Mouse (Mus musculus): Measurements from ENCODE around the gene Tmem222. TPM values are rescaled to one million over a fixed set of nuclear protein-coding genes. Genes with fewer than 3 reads are reported as not detected.
A peak's percentile ranks its signal among the peaks of the same experiment; 100 is the strongest.

Tmem222 gene
- polyA plus RNA-seq, 1 experiment = 58.0 TPM

DNA sequence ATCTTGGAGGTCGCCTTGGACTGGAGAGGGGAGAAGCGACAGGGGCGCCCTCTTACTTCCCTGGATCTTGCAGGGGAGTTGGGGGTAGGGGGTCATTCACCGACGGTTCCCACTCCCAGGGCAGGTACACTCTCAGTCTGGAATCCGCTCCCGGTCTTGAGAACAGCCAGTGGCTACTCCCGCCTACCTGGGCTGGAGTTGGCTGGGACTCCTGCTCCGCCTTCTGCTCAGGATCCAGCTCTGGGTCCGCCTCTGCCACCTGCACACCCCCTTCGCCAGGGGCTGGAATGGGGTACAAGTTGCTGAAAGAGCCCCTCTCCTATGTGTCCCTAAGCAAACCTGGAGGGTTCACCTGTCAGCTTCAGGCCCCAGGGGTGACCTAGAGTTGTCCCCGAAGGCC is 20.4 kb downstream of the Tmem222 start:
- H3K4me1 ChIP-seq (ENCODE audit: control insufficient read depth, insufficient read depth, insufficient read length) = no peaks in the 10 kb centered on the region; the same call in 1 of the 2 replicates
- H3K36me3 ChIP-seq (ENCODE audit: control insufficient read depth, insufficient read depth, low read length) = no peaks in the 10 kb centered on the region
- no peak overlapping the region for H3K4me3 ChIP-seq (ENCODE audit: extremely low read depth, insufficient read depth, insufficient read length)
- DNase-seq (ENCODE audit: low read depth in 1 of 2, low spot score in 2 of 2) = no peak
- WGBS = 94% methylated on average over 12 of the region's 12 CpGs
- H3K27me3 ChIP-seq (ENCODE audit: control insufficient read depth, insufficient read depth, low read length) = no peaks in the 10 kb centered on the region
- no peak overlapping the region for H3K27ac ChIP-seq (ENCODE audit: insufficient read depth, low read length)
- TF ChIP-seq POLR2A (IDR thresholded peaks at IDR 0.05; ENCODE audit: low read depth, low read length) (no peak), CTCF (IDR thresholded peaks at IDR 0.05; ENCODE audit: extremely low read depth, insufficient read depth, insufficient read length, insufficient replicate concordance) (no peak)

GRCm38 (mm10) chr4:133256820-133257219 is 20.8 kb downstream of the Tmem222 start:
- 93% methylated on average over 24 of the region's 24 CpGs for WGBS
- Histone ChIP-seq H3K27me3 (ENCODE audit: control insufficient read depth, insufficient read depth, low read length) (no peaks in the 10 kb centered on the region), H3K36me3 (ENCODE audit: control insufficient read depth, insufficient read depth, low read length) (no peaks in the 10 kb centered on the region), H3K27ac (ENCODE audit: insufficient read depth, low read length) (no peak overlapping the region), H3K4me1 (ENCODE audit: control insufficient read depth, insufficient read depth, insufficient read length) (no peaks in the 10 kb centered on the region; the same call in 1 of the 2 replicates), H3K4me3 (ENCODE audit: extremely low read depth, insufficient read depth, insufficient read length) (no peak overlapping the region)
- no peak for DNase-seq (ENCODE audit: low read depth in 1 of 2, low spot score in 2 of 2)
- TF ChIP-seq CTCF (IDR thresholded peaks at IDR 0.05; ENCODE audit: extremely low read depth, insufficient read depth, insufficient read length, insufficient replicate concordance) (no peak), POLR2A (IDR thresholded peaks at IDR 0.05; ENCODE audit: low read depth, low read length) (no peak)

- no peak for DNase-seq (ENCODE audit: low read depth in 1 of 2, low spot score in 2 of 2)
- TF ChIP-seq CTCF (IDR thresholded peaks at IDR 0.05; ENCODE audit: extremely low read depth, insufficient read depth, insufficient read length, insufficient replicate concordance) (no peak), POLR2A (IDR thresholded peaks at IDR 0.05; ENCODE audit: low read depth, low read length) (no peak)
- H3K36me3 ChIP-seq (ENCODE audit: control insufficient read depth, insufficient read depth, low read length) = no peaks in the 10 kb centered on the region
- no peak overlapping the region for H3K27ac ChIP-seq (ENCODE audit: insufficient read depth, low read length)
- WGBS = 92% methylated on average over 6 of the region's 6 CpGs
- peaks cover 2% of the 10 kb centered on the region; the same call in 1 of the 2 replicates for H3K4me1 ChIP-seq (ENCODE audit: control insufficient read depth, insufficient read depth, insufficient read length)
- H3K27me3 ChIP-seq (ENCODE audit: control insufficient read depth, insufficient read depth, low read length) = peaks cover 3% of the 10 kb centered on the region; the same call in 1 of the 2 replicates
- H3K4me3 ChIP-seq (ENCODE audit: extremely low read depth, insufficient read depth, insufficient read length) = no peak overlapping the region
Measured at GRCm38 (mm10) chr4:133255392-133255791, 22.2 kb downstream of the Tmem222 start.

GRCm38 (mm10) chr4:133253412-133253811 is 24.2 kb downstream of the Tmem222 start:
- no peaks in the 10 kb centered on the region for H3K36me3 ChIP-seq (ENCODE audit: control insufficient read depth, insufficient read depth, low read length)
- no peak overlapping the region for H3K27ac ChIP-seq (ENCODE audit: insufficient read depth, low read length)
- DNase-seq (ENCODE audit: low read depth in 1 of 2, low spot score in 2 of 2) = no peak
- TF ChIP-seq POLR2A (IDR thresholded peaks at IDR 0.05; ENCODE audit: low read depth, low read length) = no peak
- no peak for TF ChIP-seq CTCF (IDR thresholded peaks at IDR 0.05; ENCODE audit: extremely low read depth, insufficient read depth, insufficient read length, insufficient replicate concordance)
- H3K27me3 ChIP-seq (ENCODE audit: control insufficient read depth, insufficient read depth, low read length) = peaks cover 3% of the 10 kb centered on the region; the same call in 1 of the 2 replicates
- no peak overlapping the region for H3K4me3 ChIP-seq (ENCODE audit: extremely low read depth, insufficient read depth, insufficient read length)
- WGBS = 92% methylated on average over 12 of the region's 12 CpGs
- H3K4me1 ChIP-seq (ENCODE audit: control insufficient read depth, insufficient read depth, insufficient read length) = peaks cover 2% of the 10 kb centered on the region; the same call in 1 of the 2 replicates

DNA sequence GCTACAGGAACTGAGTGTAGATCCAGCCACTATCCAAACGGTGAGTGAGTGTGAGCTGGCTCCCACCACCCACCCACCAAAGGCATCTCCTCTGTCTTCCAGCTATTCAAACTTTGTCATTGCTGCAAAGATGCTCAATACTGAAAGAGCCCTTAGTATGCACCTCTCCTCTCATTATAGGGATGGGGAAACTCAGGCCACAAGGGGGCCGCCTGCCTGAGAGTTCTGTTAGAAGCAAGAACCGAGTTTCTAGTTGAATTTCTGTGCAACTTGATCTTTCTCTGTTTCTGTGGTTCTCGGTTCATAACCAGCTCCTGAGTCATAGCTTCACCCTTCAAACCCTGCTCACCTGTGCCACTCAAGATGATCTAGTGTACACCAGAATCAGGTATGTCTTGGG is 25.5 kb downstream of the Tmem222 start:
- Histone ChIP-seq H3K4me1 (ENCODE audit: control insufficient read depth, insufficient read depth, insufficient read length) (peaks cover 7% of the 10 kb centered on the region), H3K27me3 (ENCODE audit: control insufficient read depth, insufficient read depth, low read length) (peaks cover 3% of the 10 kb centered on the region; the same call in 1 of the 2 replicates), H3K36me3 (ENCODE audit: control insufficient read depth, insufficient read depth, low read length) (no peaks in the 10 kb centered on the region), H3K27ac (ENCODE audit: insufficient read depth, low read length) (no peak overlapping the region), H3K4me3 (ENCODE audit: extremely low read depth, insufficient read depth, insufficient read length) (no peak overlapping the region)
- TF ChIP-seq CTCF (IDR thresholded peaks at IDR 0.05; ENCODE audit: extremely low read depth, insufficient read depth, insufficient read length, insufficient replicate concordance) (no peak), POLR2A (IDR thresholded peaks at IDR 0.05; ENCODE audit: low read depth, low read length) (no peak)
- WGBS = 73% methylated on average over 4 of the region's 4 CpGs
- DNase-seq (ENCODE audit: low read depth in 1 of 2, low spot score in 2 of 2) = no peak

DNA sequence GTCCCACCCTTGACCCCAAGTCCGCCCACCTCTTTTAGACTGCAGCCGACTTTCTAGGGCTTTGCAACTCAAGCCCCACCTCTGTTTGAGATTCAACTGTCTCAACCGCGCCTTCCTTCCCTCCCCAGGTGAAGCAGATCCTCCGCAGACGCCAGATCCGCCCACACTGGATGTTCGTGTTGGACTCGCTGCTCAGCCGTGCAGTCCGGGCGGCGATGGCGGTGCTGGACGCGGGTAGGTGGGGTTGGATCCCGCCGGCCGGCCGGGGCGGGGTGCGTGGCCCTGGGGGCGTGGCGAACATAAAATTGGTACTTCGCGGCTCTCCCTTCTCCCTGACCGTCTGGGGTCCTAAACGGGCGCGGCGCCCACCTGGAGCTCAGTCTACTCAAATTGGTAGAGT is 26.4 kb downstream of the Tmem222 start:
- Histone ChIP-seq H3K27ac (ENCODE audit: insufficient read depth, low read length) (no peak overlapping the region), H3K36me3 (ENCODE audit: control insufficient read depth, insufficient read depth, low read length) (no peaks in the 10 kb centered on the region), H3K4me1 (ENCODE audit: control insufficient read depth, insufficient read depth, insufficient read length) (peaks cover 7% of the 10 kb centered on the region), H3K27me3 (ENCODE audit: control insufficient read depth, insufficient read depth, low read length) (peaks cover 3% of the 10 kb centered on the region; the same call in 1 of the 2 replicates), H3K4me3 (ENCODE audit: extremely low read depth, insufficient read depth, insufficient read length) (no peak overlapping the region)
- DNase-seq (ENCODE audit: low read depth in 1 of 2, low spot score in 2 of 2) = no peak
- TF ChIP-seq POLR2A (IDR thresholded peaks at IDR 0.05; ENCODE audit: low read depth, low read length) (no peak), CTCF (IDR thresholded peaks at IDR 0.05; ENCODE audit: extremely low read depth, insufficient read depth, insufficient read length, insufficient replicate concordance) (no peak)
- 30% methylated on average over 31 of the region's 31 CpGs for WGBS

DNA sequence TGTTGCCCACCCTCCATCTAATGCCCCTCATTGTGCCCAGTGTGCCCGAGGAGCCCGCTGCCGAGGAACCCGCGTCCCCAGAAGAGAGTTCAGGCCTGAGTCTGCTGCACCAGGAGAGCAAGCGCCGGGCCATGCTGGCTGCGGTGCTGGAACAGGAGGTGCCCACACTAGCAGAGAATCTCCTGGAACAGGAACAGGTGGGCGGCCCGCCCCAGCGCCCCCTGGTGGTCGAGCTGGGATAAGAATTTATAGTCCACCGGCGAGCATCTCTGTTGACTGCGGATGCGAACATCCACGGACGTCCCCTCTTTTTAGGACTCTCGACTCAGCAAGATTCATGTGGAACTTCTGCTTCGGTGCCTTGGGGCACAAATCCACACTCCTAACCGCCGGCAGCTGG is 27.0 kb downstream of the Tmem222 start:
- WGBS = 9% methylated on average over 22 of the region's 22 CpGs
- no peaks in the 10 kb centered on the region for H3K36me3 ChIP-seq (ENCODE audit: control insufficient read depth, insufficient read depth, low read length)
- TF ChIP-seq CTCF (IDR thresholded peaks at IDR 0.05; ENCODE audit: extremely low read depth, insufficient read depth, insufficient read length, insufficient replicate concordance) = peak; percentile 87
- no peak for TF ChIP-seq POLR2A (IDR thresholded peaks at IDR 0.05; ENCODE audit: low read depth, low read length)
- H3K27ac ChIP-seq (ENCODE audit: insufficient read depth, low read length) = no peak overlapping the region
- H3K27me3 ChIP-seq (ENCODE audit: control insufficient read depth, insufficient read depth, low read length) = peaks cover 3% of the 10 kb centered on the region; the same call in 1 of the 2 replicates
- DNase-seq (ENCODE audit: low read depth in 1 of 2, low spot score in 2 of 2) = peak; percentile 29 to 79
- no peak overlapping the region for H3K4me3 ChIP-seq (ENCODE audit: extremely low read depth, insufficient read depth, insufficient read length)
- peaks cover 7% of the 10 kb centered on the region for H3K4me1 ChIP-seq (ENCODE audit: control insufficient read depth, insufficient read depth, insufficient read length)

Measured in spleen, adult 2 months (tissue).